Mouse (Mus musculus) spleen, embryonic (tissue): Measurements from ENCODE around the gene Spag17.

Source experiments
- CTCF ChIA-PET: fragments of 350-600 bp; sonication (Branson Sonifier 250); formaldehyde crosslinking; loops from one replicate; lab custom pipeline; 2022; lab: Charles Lee

Spag17 gene

GRCm38 (mm10) chr3:99964345-99964744 lies 79.1 kb downstream of the Spag17 start:
- CTCF ChIA-PET, result no interaction called here

GRCm38 (mm10) chr3:99965863-99966262 lies 80.7 kb downstream of the Spag17 start:
- CTCF ChIA-PET, result no interaction called here

- CTCF ChIA-PET, result no interaction called here
Measured at GRCm38 (mm10) chr3:99966285-99966684, 81.1 kb downstream of the Spag17 start.

- CTCF ChIA-PET, result no interaction called here
Measured at GRCm38 (mm10) chr3:99970766-99971165, 85.6 kb downstream of the Spag17 start.

GRCm38 (mm10) chr3:99981046-99981445 lies 95.8 kb downstream of the Spag17 start:
- CTCF ChIA-PET, result no interaction called here

- CTCF ChIA-PET, result no interaction called here
Measured at GRCm38 (mm10) chr3:100004676-100005075, 119.5 kb downstream of the Spag17 start.

- CTCF ChIA-PET, result no interaction called here
Measured at GRCm38 (mm10) chr3:100009807-100010206, 124.6 kb downstream of the Spag17 start.

- CTCF ChIA-PET, result no interaction called here
Measured at GRCm38 (mm10) chr3:100014110-100014509, 128.9 kb downstream of the Spag17 start.

- CTCF ChIA-PET, result no interaction called here
Measured at GRCm38 (mm10) chr3:100031291-100031690, 146.1 kb downstream of the Spag17 start.

- CTCF ChIA-PET, result no interaction called here
Measured at GRCm38 (mm10) chr3:100032969-100033368, 147.8 kb downstream of the Spag17 start.

GRCm38 (mm10) chr3:100034366-100034956 lies 149.3 kb downstream of the Spag17 start:
- CTCF ChIA-PET, result no interaction called here

GRCm38 (mm10) chr3:100035097-100035496 lies 149.9 kb downstream of the Spag17 start:
- CTCF ChIA-PET, result no interaction called here

- CTCF ChIA-PET, result no interaction called here
Measured at GRCm38 (mm10) chr3:100036846-100037245, 151.6 kb downstream of the Spag17 start.

- CTCF ChIA-PET, result no interaction called here
Measured at GRCm38 (mm10) chr3:100074406-100074805, 189.2 kb downstream of the Spag17 start.

GRCm38 (mm10) chr3:100102386-100103092 lies 217.3 kb downstream of the Spag17 start:
- CTCF ChIA-PET, result no interaction called here

GRCm38 (mm10) chr3:100106736-100107135 lies 221.5 kb downstream of the Spag17 start:
- CTCF ChIA-PET, result no interaction called here

- CTCF ChIA-PET, result no interaction called here
Measured at GRCm38 (mm10) chr3:100118681-100119080, 233.5 kb downstream of the Spag17 start.

GRCm38 (mm10) chr3:100121961-100122360 lies 236.8 kb downstream of the Spag17 start:
- CTCF ChIA-PET, result no interaction called here

GRCm38 (mm10) chr3:100122445-100122844 lies 237.2 kb downstream of the Spag17 start:
- CTCF ChIA-PET, result no interaction called here

- CTCF ChIA-PET, result no interaction called here
Measured at GRCm38 (mm10) chr3:100160682-100161445, 275.7 kb downstream of the Spag17 start.

GRCm38 (mm10) chr3:100161665-100162314 lies 276.6 kb downstream of the Spag17 start:
- CTCF ChIA-PET, result no interaction called here
